Mouse (Mus musculus) intestine, embryonic 16.5 days (tissue): Measurements from ENCODE around the gene Pus10. TPM values are rescaled to one million over a fixed set of nuclear protein-coding genes. Genes with fewer than 3 reads are reported as not detected.

Source experiments
- ATAC-seq: fragments of 200-750 bp; cut with Nextera tagmentation; 2 replicates; pipeline ENCODE4 v1.8.0; 2017; ENCODE audit warnings: moderate TSS enrichment, moderate library complexity
- H3K27ac ChIP-seq: fragments of 300-500 bp; sonication (generic); 2 replicates; pipeline ENCODE4 v1.5.1; 2014; ENCODE audit warnings: mild to moderate bottlenecking, low read length
- H3K27me3 ChIP-seq: fragments of 300-500 bp; sonication (generic); replicated peaks from 2 replicates; pipeline ENCODE4 v1.6.1; 2014; ENCODE audit warnings: low read length, control low read depth, mixed read lengths; ENCODE audit not compliant: control insufficient read depth, insufficient read depth
- H3K36me3 ChIP-seq: fragments of 300-500 bp; sonication (generic); 2 replicates; pipeline ENCODE4 v1.6.1; 2014; ENCODE audit warnings: low read length, control low read depth; ENCODE audit not compliant: control insufficient read depth, insufficient read depth
- H3K4me1 ChIP-seq: fragments of 300-500 bp; sonication (generic); 2 replicates; pipeline ENCODE4 v1.6.1; 2014; ENCODE audit warnings: low read length, control low read depth, mixed read lengths; ENCODE audit not compliant: control insufficient read depth, insufficient read depth
- H3K4me2 ChIP-seq: fragments of 300-500 bp; sonication (generic); 2 replicates; pipeline ENCODE4 v1.6.1; 2014; ENCODE audit warnings: low read depth, low read length, control low read depth
- H3K4me3 ChIP-seq: fragments of 300-500 bp; sonication (generic); 2 replicates; pipeline ENCODE4 v1.5.1; 2014; ENCODE audit warnings: mild to moderate bottlenecking, low read length
- H3K9ac ChIP-seq: fragments of 300-500 bp; sonication (generic); 2 replicates; pipeline ENCODE4 v1.6.1; 2014; ENCODE audit warnings: low read depth, low read length
- H3K9me3 ChIP-seq: fragments of 300-500 bp; sonication (generic); 2 replicates; pipeline ENCODE4 v1.6.1; 2016; ENCODE audit warnings: low read length, control low read depth; ENCODE audit not compliant: control insufficient read depth
- WGBS: fragments of 180-500 bp; shearing (Covaris S2); extraction: QIAGEN DNeasy Blood & Tissue Kit; methylation state at CpG from one replicate; pipeline ENCODE4 v1.1.7; 2014; 5-methylcytosine and 5-hydroxymethylcytosine counted together
- polyA plus RNA-seq: library from polyadenylated mRNA; unstranded; fragments of >200 nt; fragmentation: Nextera tagmentation; extraction: Ambion mirVana; gene quantifications from 2 replicates; pipeline ENCODE4 v1.2.1, GENCODE M21; 2015

The Pus10 gene
- polyA plus RNA-seq, 1 experiment from 2014 or later, result 20.9 TPM

GRCm38 (mm10) chr11:23682561-23682960 is 17.1 kb downstream of the Pus10 start:
- H3K4me2 ChIP-seq, result no peak overlapping the region
- 95% methylated on average over 5 of the region's 5 CpGs for WGBS
- H3K4me3 ChIP-seq, result no peak overlapping the region
- no peaks in the 10 kb centered on the region for H3K9me3 ChIP-seq
- no peak overlapping the region for H3K9ac ChIP-seq
- H3K36me3 ChIP-seq, result peaks cover 5% of the 10 kb centered on the region; the same call in 1 of the 2 replicates
- no peak overlapping the region for H3K27ac ChIP-seq
- no peaks in the 10 kb centered on the region for H3K4me1 ChIP-seq
- no peak for ATAC-seq
- H3K27me3 ChIP-seq, result no peaks in the 10 kb centered on the region

DNA sequence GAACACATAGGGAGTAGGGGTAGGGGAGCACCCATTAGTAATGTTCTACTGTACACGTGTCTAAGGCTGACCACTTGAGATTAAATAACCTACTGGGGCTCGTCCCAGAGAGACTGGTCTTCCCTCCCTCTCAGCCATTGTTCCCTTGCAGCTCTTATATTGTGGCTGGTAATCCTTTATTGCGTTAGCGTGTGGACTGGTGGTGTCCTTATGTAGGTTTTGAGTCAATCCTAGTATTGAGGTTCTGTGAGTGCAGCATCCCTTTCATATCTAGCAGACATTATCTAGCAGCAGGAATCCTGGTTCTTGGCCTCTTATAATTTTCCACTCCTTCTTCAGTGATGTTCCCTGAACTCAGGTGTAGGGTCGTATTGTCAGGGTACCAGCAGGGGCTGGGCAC is 21.2 kb downstream of the Pus10 start:
- Histone ChIP-seq H3K27me3 (no peaks in the 10 kb centered on the region), H3K4me2 (no peak overlapping the region), H3K9ac (no peak overlapping the region), H3K27ac (no peak overlapping the region), H3K36me3 (no peaks in the 10 kb centered on the region), H3K4me1 (no peaks in the 10 kb centered on the region), H3K4me3 (no peak overlapping the region), H3K9me3 (no peaks in the 10 kb centered on the region)
- no peak for ATAC-seq
- 82% methylated on average over 5 of the region's 5 CpGs for WGBS

DNA sequence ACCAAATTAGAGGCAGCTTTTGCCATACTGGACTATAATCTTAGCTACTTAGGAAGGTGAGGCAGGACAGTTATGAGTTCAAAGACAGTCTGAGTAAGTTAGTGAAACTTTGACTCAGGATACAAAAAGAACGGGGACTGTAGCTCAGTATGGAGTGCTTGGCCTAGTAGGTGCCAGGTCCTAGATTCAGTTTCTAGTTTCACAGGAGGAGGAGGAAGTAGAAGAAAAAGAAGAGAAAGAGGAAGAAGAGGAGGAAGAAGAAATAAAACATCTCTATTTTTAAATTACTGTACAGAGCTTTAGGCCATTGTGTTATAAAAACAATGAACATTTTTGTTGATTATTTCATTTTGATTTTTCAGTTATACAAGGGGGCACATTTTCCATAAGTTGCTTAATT is 22.6 kb downstream of the Pus10 start:
- 88% methylated on average over 1 of the region's 1 CpGs for WGBS
- H3K4me1 ChIP-seq, result no peaks in the 10 kb centered on the region
- H3K4me2 ChIP-seq, result no peak overlapping the region
- no peaks in the 10 kb centered on the region for H3K36me3 ChIP-seq
- H3K9me3 ChIP-seq, result no peaks in the 10 kb centered on the region
- no peak overlapping the region for H3K4me3 ChIP-seq
- no peak for ATAC-seq
- no peak overlapping the region for H3K9ac ChIP-seq
- H3K27ac ChIP-seq, result no peak overlapping the region
- no peaks in the 10 kb centered on the region for H3K27me3 ChIP-seq

GRCm38 (mm10) chr11:23693286-23693685 is 27.8 kb downstream of the Pus10 start:
- 81% methylated on average over 2 of the region's 2 CpGs for WGBS
- Histone ChIP-seq H3K9me3 (no peaks in the 10 kb centered on the region), H3K27ac (no peak overlapping the region), H3K4me1 (no peaks in the 10 kb centered on the region), H3K4me2 (no peak overlapping the region), H3K9ac (no peak overlapping the region), H3K36me3 (no peaks in the 10 kb centered on the region), H3K27me3 (no peaks in the 10 kb centered on the region), H3K4me3 (no peak overlapping the region)
- ATAC-seq, result no peak

DNA sequence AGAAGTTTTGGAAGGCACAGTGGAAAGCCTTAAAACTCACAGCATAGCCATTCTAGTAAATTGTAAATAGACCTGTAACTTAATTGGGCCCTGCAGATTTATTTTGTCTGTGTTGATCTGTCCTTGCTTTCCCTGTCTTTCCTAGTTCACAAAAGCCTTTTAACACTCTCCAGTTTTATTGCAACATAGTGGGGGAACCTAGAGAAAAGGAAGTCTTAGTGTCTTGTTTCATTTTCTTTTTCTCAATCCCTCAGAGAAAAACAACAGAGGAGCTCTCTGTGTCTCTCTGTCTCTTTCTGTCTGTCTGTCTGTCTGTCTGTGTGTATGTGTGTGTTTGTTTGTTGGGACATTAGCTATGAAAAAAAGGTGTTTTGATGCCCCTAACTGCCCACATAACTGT is 30.4 kb downstream of the Pus10 start:
- Histone ChIP-seq H3K4me2 (no peak overlapping the region), H3K9ac (no peak overlapping the region), H3K27ac (no peak overlapping the region), H3K9me3 (no peaks in the 10 kb centered on the region), H3K27me3 (no peaks in the 10 kb centered on the region), H3K36me3 (no peaks in the 10 kb centered on the region), H3K4me1 (no peaks in the 10 kb centered on the region), H3K4me3 (no peak overlapping the region)
- no peak for ATAC-seq

GRCm38 (mm10) chr11:23698526-23698925 is 33.1 kb downstream of the Pus10 start:
- no peaks in the 10 kb centered on the region for H3K27me3 ChIP-seq
- no peak overlapping the region for H3K4me2 ChIP-seq

DNA sequence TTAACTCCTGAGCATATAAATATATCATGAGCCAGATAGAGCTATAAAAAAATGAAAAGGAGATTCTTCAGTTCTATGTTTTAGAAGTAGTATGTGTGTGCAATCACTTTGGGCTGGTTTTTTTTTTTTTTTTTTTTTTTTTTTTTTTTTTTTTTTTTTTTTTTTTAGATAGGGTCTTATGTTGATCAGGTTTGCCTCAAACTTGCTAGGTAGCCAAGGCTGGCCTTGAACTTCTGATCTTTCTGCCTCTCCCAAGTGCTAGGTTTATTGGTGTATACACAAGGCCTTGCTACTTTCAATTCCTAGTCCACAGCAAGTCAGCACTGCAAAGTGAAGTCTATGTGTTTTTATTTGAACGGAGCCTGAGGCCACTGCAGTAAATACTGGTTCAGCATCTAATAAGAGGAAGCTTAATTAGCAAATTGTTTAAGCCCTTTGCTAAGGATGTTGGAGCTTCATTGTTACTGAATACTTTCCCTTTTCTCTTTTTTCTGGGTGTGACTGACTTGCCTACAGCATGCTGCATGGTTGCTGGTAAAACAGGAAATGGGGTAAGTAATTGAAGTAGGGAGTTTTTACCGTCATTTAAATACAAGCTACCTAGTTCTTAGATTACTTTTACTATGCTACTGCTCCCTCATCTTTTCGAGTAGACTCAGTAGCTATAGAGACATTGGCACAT is 34.1 kb downstream of the Pus10 start:
- 51% methylated on average over 3 of the region's 3 CpGs for WGBS

More at GRCm38 (mm10) chr11:23698526-23698925, 33.1 kb downstream of the Pus10 start:
- H3K9me3 ChIP-seq, result no peaks in the 10 kb centered on the region
- no peak overlapping the region for H3K27ac ChIP-seq
- no peaks in the 10 kb centered on the region for H3K4me1 ChIP-seq
- no peak for ATAC-seq
- 71% methylated on average over 2 of the region's 2 CpGs for WGBS
- H3K36me3 ChIP-seq, result no peaks in the 10 kb centered on the region
- H3K4me3 ChIP-seq, result no peak overlapping the region
- H3K9ac ChIP-seq, result no peak overlapping the region

DNA sequence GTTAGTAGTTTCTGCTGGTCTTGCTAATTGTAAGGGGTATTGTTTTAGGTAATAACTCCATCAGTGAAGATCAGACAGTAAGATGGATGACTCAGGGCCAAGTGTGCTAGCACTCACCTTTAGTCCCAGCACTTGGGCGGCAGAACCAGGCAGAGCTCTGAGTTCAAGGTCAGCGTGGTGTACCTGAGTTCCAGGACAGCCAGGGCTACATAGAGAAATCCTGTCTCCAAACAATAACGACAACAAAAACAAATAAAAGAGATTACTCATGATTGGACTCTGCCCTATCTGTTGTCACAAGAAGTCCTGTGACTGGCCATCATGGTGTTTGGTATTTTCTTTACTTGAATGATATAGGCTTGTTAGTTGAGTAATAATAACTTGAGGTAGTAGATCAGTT is 36.4 kb downstream of the Pus10 start:
- no peak for ATAC-seq
- H3K9ac ChIP-seq, result no peak overlapping the region
- WGBS, result 88% methylated on average over 3 of the region's 3 CpGs
- no peak overlapping the region for H3K4me3 ChIP-seq
- no peaks in the 10 kb centered on the region for H3K27me3 ChIP-seq
- H3K27ac ChIP-seq, result no peak overlapping the region
- no peak overlapping the region for H3K4me2 ChIP-seq
- H3K36me3 ChIP-seq, result no peaks in the 10 kb centered on the region
- no peaks in the 10 kb centered on the region for H3K4me1 ChIP-seq
- H3K9me3 ChIP-seq, result no peaks in the 10 kb centered on the region

More for the DNA sequence above, 34.1 kb downstream of the Pus10 start:
- Histone ChIP-seq H3K27me3 (no peaks in the 10 kb centered on the region), H3K9ac (no peak overlapping the region), H3K4me1 (no peaks in the 10 kb centered on the region), H3K4me3 (no peak overlapping the region), H3K36me3 (no peaks in the 10 kb centered on the region), H3K27ac (no peak overlapping the region; the same call in 1 of the 2 replicates), H3K4me2 (no peak overlapping the region), H3K9me3 (no peaks in the 10 kb centered on the region)
- ATAC-seq, result no peak

- WGBS, result 81% methylated on average over 7 of the region's 7 CpGs
- no peak overlapping the region for H3K4me2 ChIP-seq
- H3K9me3 ChIP-seq, result no peaks in the 10 kb centered on the region
- no peaks in the 10 kb centered on the region for H3K27me3 ChIP-seq
- H3K36me3 ChIP-seq, result 0 out of 2 replicates have a peak, but pooled peaks cover 7% of the 10 kb centered on the region
- no peak overlapping the region for H3K27ac ChIP-seq
- ATAC-seq, result no peak
- no peak overlapping the region for H3K4me3 ChIP-seq
- no peak overlapping the region for H3K9ac ChIP-seq
- no peaks in the 10 kb centered on the region for H3K4me1 ChIP-seq
These were observed 39.3 kb downstream of the Pus10 start for GRCm38 (mm10) chr11:23704604-23705294.
